Mouse (Mus musculus) bone marrow, adult 2 months (tissue): Measurements from ENCODE around the gene Gabrg3.

Experiments
- CTCF ChIP-seq: fragments of 200-500 bp; IDR thresholded peaks from 2 replicates; pipeline ENCODE4 v1.5.1; 2011; ENCODE audit warnings: low read length, control low read depth; ENCODE audit not compliant: control insufficient read depth, insufficient read depth
- POLR2A ChIP-seq: fragments of 200-500 bp; IDR thresholded peaks from 2 replicates; pipeline ENCODE4 v1.6.1; 2011; ENCODE audit warnings: low read depth, mild to moderate bottlenecking, control low read depth, low read length, borderline replicate concordance; ENCODE audit not compliant: control insufficient read depth

DNA sequence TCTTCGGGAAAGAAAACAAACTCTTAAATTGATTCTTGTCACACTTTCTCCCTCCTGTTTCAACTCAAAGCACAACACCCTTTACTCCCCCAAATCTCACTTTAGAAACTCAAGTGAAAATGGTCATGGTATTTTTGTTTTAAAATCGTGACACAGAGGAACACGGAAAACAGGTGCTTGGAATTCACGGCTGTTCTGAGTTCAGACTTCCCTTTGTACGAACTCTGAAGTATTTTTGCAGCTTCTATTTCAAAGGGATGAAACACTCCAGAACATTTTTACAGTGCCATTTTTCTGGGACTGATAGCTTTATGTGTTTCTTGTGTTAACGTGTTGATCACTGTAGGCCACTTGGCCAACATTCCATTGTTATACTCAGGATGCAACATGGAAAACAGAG is 561.5 kb downstream of the Gabrg3 start:
- TF ChIP-seq CTCF (no peak), POLR2A (no peak)
